Mouse (Mus musculus): ENCODE data around the gene Tead2. TPM values are rescaled to one million over a fixed set of nuclear protein-coding genes. Genes with fewer than 3 reads are reported as not detected.
"Not testable (repeated sequence)": the region's sequence is repeated elsewhere in the genome, so short reads cannot be mapped to it uniquely, and the experiment has no call there.

The Tead2 gene
- 8.0 and 32.2 TPM in 2 replicates for polyA plus RNA-seq (2012; rRNA removed)

DNA sequence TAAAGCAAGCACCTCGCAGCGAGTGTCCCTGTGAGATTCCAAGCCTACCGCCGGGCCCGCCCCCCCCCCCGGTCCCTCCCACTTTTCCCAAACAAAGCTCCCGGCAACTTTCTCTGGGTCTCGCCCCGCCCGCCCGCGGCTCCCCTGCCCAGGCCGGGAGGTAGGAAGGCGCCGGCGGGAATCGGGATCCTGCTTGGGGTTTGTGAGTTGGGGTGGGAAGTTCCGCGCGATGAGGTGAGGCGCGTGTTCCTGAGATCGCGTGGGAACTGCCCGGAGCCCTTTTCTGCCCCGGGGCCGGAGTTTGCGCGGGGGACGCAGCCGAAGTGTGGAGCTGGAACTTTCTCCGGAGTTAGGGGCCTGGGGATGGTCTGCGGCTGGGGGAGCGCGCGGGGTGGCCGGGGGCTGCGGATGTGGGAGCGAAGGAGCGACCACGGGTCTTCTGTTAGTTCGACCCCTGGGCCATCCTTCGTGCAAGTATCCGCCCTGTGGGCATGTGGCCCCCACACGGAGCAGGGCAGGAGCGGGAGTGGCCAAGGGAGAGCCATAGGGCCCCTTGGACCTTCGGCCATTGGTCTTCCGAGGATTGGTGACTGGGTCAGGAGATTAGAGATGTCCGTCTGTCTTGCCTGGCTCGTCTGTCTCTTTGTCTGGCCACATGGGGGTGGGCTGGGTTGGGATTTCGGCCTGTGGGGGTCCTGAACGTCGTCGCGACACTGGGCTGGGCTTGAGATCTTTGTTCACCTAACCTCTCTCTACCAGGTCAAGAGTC, at the start of gene Tead2:
TSS of gene Tead2 (plus strand) at position 81 of the 769 bp plus-strand sequence.
- H3K27me3 ChIP-seq (ENCODE audit: control insufficient read depth, insufficient read depth, low read length): peaks cover 16% of the 10 kb centered on the region
- peaks cover 11% of the 10 kb centered on the region for H3K4me1 ChIP-seq (ENCODE audit: control insufficient read depth, insufficient read depth, insufficient read length, low read length)
- no peaks in the 10 kb centered on the region for H3K36me3 ChIP-seq (ENCODE audit: control insufficient read depth, insufficient read depth, low read length)
- peak within 1 kb of the TSS; percentile 67 for H3K4me3 ChIP-seq (ENCODE audit: low read depth, low read length)
- 2% methylated on average over 55 of the region's 55 CpGs for WGBS
- no peak within 1 kb of the TSS for H3K27ac ChIP-seq (ENCODE audit: insufficient read depth, low read depth, low read length)
- TF ChIP-seq CTCF (IDR thresholded peaks at IDR 0.05; ENCODE audit: extremely low read depth, insufficient read length, insufficient replicate concordance, low read depth, low read length) (no peak), POLR2A (IDR thresholded peaks at IDR 0.05; ENCODE audit: low read depth, low read length) (no peak)

DNA sequence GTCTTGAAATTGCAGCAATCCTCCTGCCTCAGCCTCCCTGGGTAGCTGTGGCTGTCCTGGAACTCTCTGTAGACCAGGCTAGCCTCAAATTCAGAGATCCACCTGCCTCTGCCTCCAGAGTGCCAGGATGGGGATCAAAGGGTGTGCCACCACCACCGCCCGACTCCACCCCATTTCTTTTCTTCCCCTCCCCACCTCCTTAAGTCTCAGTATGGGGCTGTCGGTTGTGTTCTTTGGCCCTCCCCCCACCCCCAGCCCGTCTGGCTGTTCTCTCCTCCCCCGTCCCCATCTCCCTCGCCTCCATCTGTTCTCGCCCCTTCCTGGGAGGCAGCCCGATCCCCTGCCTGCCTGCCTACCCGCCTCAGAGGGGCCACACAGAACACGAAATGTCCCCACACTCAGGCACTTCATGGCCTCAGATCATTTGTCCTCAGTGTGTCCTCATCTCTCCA, 48.6 kb upstream of the Tead2 start:
- Histone ChIP-seq H3K4me1 (ENCODE audit: control insufficient read depth, insufficient read depth, insufficient read length, low read length) (peaks cover 3% of the 10 kb centered on the region; the same call in 1 of the 2 replicates), H3K36me3 (ENCODE audit: control insufficient read depth, insufficient read depth, low read length) (no peaks in the 10 kb centered on the region), H3K4me3 (ENCODE audit: low read depth, low read length) (no peak overlapping the region), H3K27ac (ENCODE audit: insufficient read depth, low read depth, low read length) (no peak overlapping the region), H3K27me3 (ENCODE audit: control insufficient read depth, insufficient read depth, low read length) (peaks cover 62% of the 10 kb centered on the region)
- 32% methylated on average over 10 of the region's 10 CpGs for WGBS
- no peak for TF ChIP-seq CTCF (IDR thresholded peaks at IDR 0.05; ENCODE audit: extremely low read depth, insufficient read length, insufficient replicate concordance, low read depth, low read length)
- TF ChIP-seq POLR2A (IDR thresholded peaks at IDR 0.05; ENCODE audit: low read depth, low read length): no peak

- no peak for TF ChIP-seq CTCF (IDR thresholded peaks at IDR 0.05; ENCODE audit: extremely low read depth, insufficient read length, insufficient replicate concordance, low read depth, low read length)
- TF ChIP-seq POLR2A (IDR thresholded peaks at IDR 0.05; ENCODE audit: low read depth, low read length): no peak
- H3K36me3 ChIP-seq (ENCODE audit: control insufficient read depth, insufficient read depth, low read length): no peaks in the 10 kb centered on the region
- H3K27ac ChIP-seq (ENCODE audit: insufficient read depth, low read depth, low read length): no peak overlapping the region
- peaks cover 65% of the 10 kb centered on the region for H3K27me3 ChIP-seq (ENCODE audit: control insufficient read depth, insufficient read depth, low read length)
- 0 out of 2 replicates have a peak, but pooled peaks cover 3% of the 10 kb centered on the region for H3K4me1 ChIP-seq (ENCODE audit: control insufficient read depth, insufficient read depth, insufficient read length, low read length)
- H3K4me3 ChIP-seq (ENCODE audit: low read depth, low read length): no peak overlapping the region
- 9% methylated on average over 19 of the region's 19 CpGs for WGBS
Observed at GRCm38 (mm10) chr7:45167761-45168445, 47.6 kb upstream of the Tead2 start.

DNA sequence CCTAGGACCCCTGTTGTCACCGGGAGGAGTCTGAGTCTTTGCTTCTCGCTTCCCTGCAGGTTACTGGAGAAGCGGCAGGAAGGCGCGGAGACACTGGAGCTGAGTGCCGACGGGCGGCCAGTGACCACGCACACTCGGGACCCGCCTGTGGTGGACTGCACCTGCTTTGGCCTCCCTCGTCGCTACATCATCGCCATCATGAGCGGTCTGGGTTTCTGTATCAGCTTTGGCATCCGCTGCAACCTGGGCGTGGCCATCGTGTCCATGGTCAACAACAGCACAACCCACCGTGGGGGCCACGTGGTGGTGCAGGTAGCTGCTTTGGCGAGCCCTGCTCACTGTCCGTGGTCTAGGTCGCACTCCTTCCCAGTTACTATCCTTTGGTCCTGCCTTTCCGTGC, 46.9 kb upstream of the Tead2 start:
- Histone ChIP-seq H3K4me1 (ENCODE audit: control insufficient read depth, insufficient read depth, insufficient read length, low read length) (0 out of 2 replicates have a peak, but pooled peaks cover 3% of the 10 kb centered on the region), H3K4me3 (ENCODE audit: low read depth, low read length) (no peak overlapping the region), H3K36me3 (ENCODE audit: control insufficient read depth, insufficient read depth, low read length) (no peaks in the 10 kb centered on the region), H3K27me3 (ENCODE audit: control insufficient read depth, insufficient read depth, low read length) (peaks cover 65% of the 10 kb centered on the region), H3K27ac (ENCODE audit: insufficient read depth, low read depth, low read length) (no peak overlapping the region)
- WGBS: 12% methylated on average over 24 of the region's 24 CpGs
- TF ChIP-seq CTCF (IDR thresholded peaks at IDR 0.05; ENCODE audit: extremely low read depth, insufficient read length, insufficient replicate concordance, low read depth, low read length) (no peak), POLR2A (IDR thresholded peaks at IDR 0.05; ENCODE audit: low read depth, low read length) (no peak)

- H3K4me3 ChIP-seq (ENCODE audit: low read depth, low read length): no peak overlapping the region
- TF ChIP-seq CTCF (IDR thresholded peaks at IDR 0.05; ENCODE audit: extremely low read depth, insufficient read length, insufficient replicate concordance, low read depth, low read length) (no peak), POLR2A (IDR thresholded peaks at IDR 0.05; ENCODE audit: low read depth, low read length) (no peak)
- peaks cover 61% of the 10 kb centered on the region for H3K27me3 ChIP-seq (ENCODE audit: control insufficient read depth, insufficient read depth, low read length)
- 93% methylated on average over 3 of the region's 3 CpGs for WGBS
- 0 out of 2 replicates have a peak, but pooled peaks cover 3% of the 10 kb centered on the region for H3K4me1 ChIP-seq (ENCODE audit: control insufficient read depth, insufficient read depth, insufficient read length, low read length)
- H3K36me3 ChIP-seq (ENCODE audit: control insufficient read depth, insufficient read depth, low read length): no peaks in the 10 kb centered on the region
- H3K27ac ChIP-seq (ENCODE audit: insufficient read depth, low read depth, low read length): no peak overlapping the region
Observed at GRCm38 (mm10) chr7:45169495-45169894, 46.1 kb upstream of the Tead2 start.

- 60% methylated on average over 7 of the region's 7 CpGs for WGBS
- Histone ChIP-seq H3K4me1 (ENCODE audit: control insufficient read depth, insufficient read depth, insufficient read length, low read length) (0 out of 2 replicates have a peak, but pooled peaks cover 3% of the 10 kb centered on the region), H3K4me3 (ENCODE audit: low read depth, low read length) (no peak overlapping the region), H3K36me3 (ENCODE audit: control insufficient read depth, insufficient read depth, low read length) (no peaks in the 10 kb centered on the region), H3K27ac (ENCODE audit: insufficient read depth, low read depth, low read length) (no peak overlapping the region), H3K27me3 (ENCODE audit: control insufficient read depth, insufficient read depth, low read length) (peaks cover 66% of the 10 kb centered on the region)
- TF ChIP-seq POLR2A (IDR thresholded peaks at IDR 0.05; ENCODE audit: low read depth, low read length): no peak
- peak; percentile 49; the same call in 1 of the 2 replicates for TF ChIP-seq CTCF (IDR thresholded peaks at IDR 0.05; ENCODE audit: extremely low read depth, insufficient read length, insufficient replicate concordance, low read depth, low read length)
Observed at GRCm38 (mm10) chr7:45172974-45173373, 42.6 kb upstream of the Tead2 start.

DNA sequence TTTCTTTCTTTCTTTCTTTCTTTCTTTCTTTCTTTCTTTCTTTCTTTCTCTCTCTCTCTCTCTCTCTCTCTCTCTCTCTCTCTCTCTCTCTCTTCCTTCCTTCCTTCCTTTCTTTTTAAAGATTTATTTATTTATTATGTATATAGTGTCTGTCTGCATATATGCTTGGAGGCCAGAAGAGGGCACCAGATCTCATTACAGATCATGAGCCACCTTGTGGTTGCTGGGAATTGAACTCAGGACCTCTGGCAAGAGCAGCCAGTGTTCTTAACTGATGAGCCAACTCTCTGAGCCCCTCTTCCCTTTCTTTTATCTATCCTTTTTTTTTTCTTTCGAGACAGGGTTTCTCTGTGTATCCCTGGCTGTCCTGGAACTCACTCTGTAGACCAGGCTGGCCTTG, 41.8 kb upstream of the Tead2 start:
- H3K4me3 ChIP-seq (ENCODE audit: low read depth, low read length); H3K4me1 ChIP-seq (ENCODE audit: control insufficient read depth, insufficient read depth, insufficient read length, low read length); H3K27ac ChIP-seq (ENCODE audit: insufficient read depth, low read depth, low read length); H3K36me3 ChIP-seq (ENCODE audit: control insufficient read depth, insufficient read depth, low read length): not testable (repeated sequence)
- peaks cover 66% of the 10 kb centered on the region for H3K27me3 ChIP-seq (ENCODE audit: control insufficient read depth, insufficient read depth, low read length)
- TF ChIP-seq CTCF (IDR thresholded peaks at IDR 0.05; ENCODE audit: extremely low read depth, insufficient read length, insufficient replicate concordance, low read depth, low read length): peak; percentile 46; the same call in 1 of the 2 replicates
- WGBS: 53% methylated on average over 1 of the region's 1 CpGs

Data from small intestine, adult 2 months (tissue).